Mouse (Mus musculus): ENCODE data around the gene 1700037H04Rik. TPM values are rescaled to one million over a fixed set of nuclear protein-coding genes. Genes with fewer than 3 reads are reported as not detected.

The 1700037H04Rik gene
- polyA plus RNA-seq, 1 experiment from 2014 or later = 92.2 TPM

DNA sequence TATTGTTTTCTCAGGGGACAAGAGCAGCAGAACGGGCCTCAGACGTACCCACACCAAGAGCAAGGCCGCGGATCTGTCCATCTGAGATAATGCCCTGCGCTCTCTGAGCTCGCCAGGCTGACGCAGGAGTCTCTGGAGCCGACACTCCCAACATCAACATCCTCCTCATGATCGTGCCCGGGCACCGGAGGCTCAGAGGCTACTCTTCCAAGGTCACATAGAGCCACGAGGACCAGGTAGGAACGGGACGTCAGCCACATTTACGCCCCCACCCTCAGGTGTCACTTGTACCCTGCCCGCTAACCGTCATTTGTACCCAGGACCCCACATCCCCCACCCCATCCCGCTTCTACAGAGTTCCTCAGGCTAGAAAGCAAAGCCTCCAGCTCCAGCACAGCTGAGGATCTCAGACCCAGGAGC lies 380 bp downstream of the 1700037H04Rik start:
- Histone ChIP-seq H3K9me3 (no peaks in the 10 kb centered on the region), H3K4me2 (replicated peaks) (peak overlapping the region; percentile 79), H3K27me3 (no peaks in the 10 kb centered on the region), H3K27ac (peak overlapping the region; percentile 97), H3K4me3 (replicated peaks) (peak overlapping the region; percentile 68), H3K9ac (replicated peaks) (peak overlapping the region; percentile 83), H3K36me3 (peaks cover 8% of the 10 kb centered on the region; the same call in 1 of the 2 replicates), H3K4me1 (replicated peaks) (peaks cover 44% of the 10 kb centered on the region)
- WGBS = under 1% methylated on average over 18 of the region's 18 CpGs
- peak; percentile 81 for ATAC-seq

DNA sequence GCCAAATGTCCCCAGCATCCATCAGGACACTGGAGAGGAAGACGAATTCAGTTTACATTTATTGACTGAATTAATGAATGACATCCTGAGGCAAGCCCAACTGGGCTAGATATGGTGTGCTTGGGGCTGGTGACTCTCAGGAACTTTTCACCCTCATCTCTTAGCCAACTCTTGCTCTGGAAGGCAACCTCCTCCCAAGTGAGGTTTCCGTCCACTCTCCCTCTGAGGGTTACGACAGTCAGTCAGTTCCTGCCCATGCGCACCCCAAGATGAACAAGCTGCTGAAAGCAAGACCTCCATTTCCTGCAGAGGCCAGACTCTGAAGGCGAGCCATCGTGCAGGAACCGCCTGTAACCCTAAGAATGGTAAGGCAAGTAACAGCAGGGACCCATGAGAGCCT lies 2.9 kb downstream of the 1700037H04Rik start:
- WGBS = 97% methylated on average over 7 of the region's 7 CpGs

DNA sequence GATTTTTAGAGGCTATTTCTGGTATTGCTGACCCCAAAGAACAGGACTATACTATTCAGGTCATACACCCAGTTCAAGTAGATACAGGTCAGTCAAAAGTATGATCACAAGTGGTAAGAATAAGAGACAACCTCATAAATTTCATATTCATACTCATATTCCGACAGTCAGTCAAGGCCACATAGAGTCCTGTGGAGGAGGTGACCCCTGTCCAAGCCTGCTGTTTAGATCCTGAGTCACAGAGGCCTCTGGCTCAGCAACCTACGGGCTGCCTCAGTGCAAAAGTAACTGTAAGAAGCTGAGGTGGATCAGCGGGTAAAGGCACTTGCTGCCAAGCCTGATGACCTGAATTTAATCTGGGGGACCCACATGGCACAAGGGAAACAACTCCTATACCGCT lies 5.8 kb downstream of the 1700037H04Rik start:
- no peak for ATAC-seq
- H3K4me3 ChIP-seq (replicated peaks) = no peak overlapping the region
- no peak overlapping the region for H3K9ac ChIP-seq (replicated peaks)
- no peak overlapping the region for H3K27ac ChIP-seq
- H3K27me3 ChIP-seq = no peaks in the 10 kb centered on the region
- 87% methylated on average over 4 of the region's 4 CpGs for WGBS
- no peak overlapping the region for H3K4me2 ChIP-seq (replicated peaks)
- H3K36me3 ChIP-seq = peaks cover 50% of the 10 kb centered on the region
- no peaks in the 10 kb centered on the region for H3K9me3 ChIP-seq
- peaks cover 33% of the 10 kb centered on the region for H3K4me1 ChIP-seq (replicated peaks)

More for the DNA sequence above, 2.9 kb downstream of the 1700037H04Rik start:
- Histone ChIP-seq H3K9ac (replicated peaks) (no peak overlapping the region), H3K4me3 (replicated peaks) (no peak overlapping the region), H3K4me2 (replicated peaks) (no peak overlapping the region; the same call in 1 of the 2 replicates), H3K27me3 (no peaks in the 10 kb centered on the region), H3K4me1 (replicated peaks) (peaks cover 44% of the 10 kb centered on the region), H3K36me3 (peaks cover 22% of the 10 kb centered on the region), H3K9me3 (no peaks in the 10 kb centered on the region), H3K27ac (no peak overlapping the region)
- no peak for ATAC-seq

DNA sequence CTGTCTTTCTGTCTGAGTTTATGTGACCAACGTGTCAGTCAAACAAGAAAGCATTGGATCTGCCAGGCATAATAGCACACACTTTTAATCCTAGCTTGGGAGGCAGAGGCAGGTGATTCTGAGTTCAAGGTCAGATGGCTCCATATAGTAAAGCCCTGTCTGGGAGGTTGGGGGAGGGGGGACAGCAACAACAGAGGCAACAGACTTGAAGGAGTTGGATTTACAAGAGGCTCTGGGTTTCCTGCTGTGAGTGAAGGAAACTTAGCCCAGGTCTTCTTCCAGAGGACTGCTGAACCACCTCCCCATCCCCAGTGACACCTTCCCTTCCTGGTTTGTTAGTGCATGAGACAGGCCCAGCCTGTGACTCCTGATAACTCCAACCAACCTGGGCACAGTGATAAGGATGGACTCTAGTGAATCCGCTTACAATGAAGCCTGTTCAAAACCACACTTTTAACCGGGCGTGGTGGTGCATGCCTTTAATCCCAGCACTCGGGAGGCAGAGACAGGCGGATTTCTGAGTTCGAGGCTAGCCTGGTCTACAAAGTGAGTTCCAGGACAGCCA lies 7.6 kb downstream of the 1700037H04Rik start:
- WGBS = 95% methylated on average over 7 of the region's 7 CpGs
- peaks cover 15% of the 10 kb centered on the region for H3K4me1 ChIP-seq (replicated peaks)
- no peak overlapping the region for H3K27ac ChIP-seq
- H3K36me3 ChIP-seq = peaks cover 68% of the 10 kb centered on the region
- no peak overlapping the region for H3K4me2 ChIP-seq (replicated peaks)
- no peak for ATAC-seq
- no peak overlapping the region for H3K4me3 ChIP-seq (replicated peaks)
- H3K9ac ChIP-seq (replicated peaks) = no peak overlapping the region
- H3K27me3 ChIP-seq = no peaks in the 10 kb centered on the region
- no peaks in the 10 kb centered on the region for H3K9me3 ChIP-seq

DNA sequence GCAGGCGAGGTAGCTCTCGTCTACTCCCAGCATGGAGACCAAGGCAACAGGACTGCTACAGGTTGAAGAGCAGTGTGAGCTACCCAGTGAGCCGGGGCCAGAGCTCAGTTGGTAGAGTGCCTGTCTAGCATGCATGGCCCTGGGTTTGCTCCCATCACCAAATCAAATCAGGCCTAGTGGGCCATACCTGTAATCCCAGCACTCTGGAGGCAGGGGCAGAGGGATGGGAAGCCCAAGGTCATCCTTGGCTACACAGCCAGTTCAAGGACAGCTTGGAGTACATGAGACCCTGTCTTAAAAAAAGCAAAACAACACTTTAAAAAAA lies 10.7 kb downstream of the 1700037H04Rik start:
- peaks cover 90% of the 10 kb centered on the region for H3K36me3 ChIP-seq
- no peak overlapping the region for H3K27ac ChIP-seq
- H3K4me2 ChIP-seq (replicated peaks) = no peak overlapping the region
- no peaks in the 10 kb centered on the region for H3K4me1 ChIP-seq (replicated peaks)
- WGBS = 90% methylated on average over 3 of the region's 3 CpGs
- no peaks in the 10 kb centered on the region for H3K9me3 ChIP-seq
- no peaks in the 10 kb centered on the region for H3K27me3 ChIP-seq
- no peak overlapping the region for H3K4me3 ChIP-seq (replicated peaks)
- no peak overlapping the region for H3K9ac ChIP-seq (replicated peaks)
- ATAC-seq = no peak

DNA sequence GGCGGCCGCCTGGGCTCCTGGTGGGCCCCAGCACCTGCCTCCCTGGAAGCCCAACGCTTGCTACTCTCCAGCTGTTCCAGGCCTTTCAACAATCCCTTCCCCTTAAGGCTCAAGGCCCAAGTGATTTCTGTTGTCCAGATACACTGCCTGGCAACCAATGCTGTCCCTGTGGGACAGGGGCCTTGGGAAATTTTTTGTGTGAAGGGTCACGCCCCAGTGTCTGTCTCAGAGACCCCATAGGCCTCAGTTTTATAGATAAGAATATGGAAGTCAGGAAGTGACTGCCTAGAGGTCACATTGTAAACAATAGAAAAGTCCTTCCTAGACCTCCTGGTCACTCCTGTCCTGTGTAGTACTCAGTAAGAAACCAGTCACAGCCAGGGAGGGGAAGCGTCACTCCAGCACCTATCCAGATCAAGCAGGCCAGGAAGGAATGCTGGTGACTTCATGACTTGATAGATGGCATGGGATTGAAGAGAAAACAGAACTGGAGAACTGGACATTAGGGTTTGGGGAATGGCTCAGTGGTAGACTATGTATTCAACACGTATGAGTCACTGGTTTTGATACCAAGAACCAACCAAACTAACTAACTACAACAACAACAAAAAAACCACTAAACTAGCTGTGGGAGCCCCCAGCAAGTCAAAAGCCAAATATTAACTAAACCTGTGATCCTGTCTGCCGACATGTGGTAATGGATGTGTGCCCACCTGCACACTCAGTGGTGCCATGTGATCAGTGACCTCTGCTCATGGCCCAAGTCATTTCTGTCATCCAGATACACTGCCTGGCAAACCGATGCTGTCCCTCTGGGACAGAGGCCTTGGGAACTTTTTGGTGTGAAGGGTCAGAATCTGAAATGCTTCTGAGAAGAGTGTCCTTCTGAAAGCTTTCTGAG lies 11.3 kb downstream of the 1700037H04Rik start:
- Histone ChIP-seq H3K27ac (no peak overlapping the region), H3K9ac (replicated peaks) (no peak overlapping the region), H3K9me3 (no peaks in the 10 kb centered on the region), H3K4me1 (replicated peaks) (no peaks in the 10 kb centered on the region), H3K4me2 (replicated peaks) (no peak overlapping the region), H3K36me3 (peaks cover 93% of the 10 kb centered on the region), H3K4me3 (replicated peaks) (no peak overlapping the region), H3K27me3 (no peaks in the 10 kb centered on the region)
- 89% methylated on average over 8 of the region's 8 CpGs for WGBS
- no peak for ATAC-seq

DNA sequence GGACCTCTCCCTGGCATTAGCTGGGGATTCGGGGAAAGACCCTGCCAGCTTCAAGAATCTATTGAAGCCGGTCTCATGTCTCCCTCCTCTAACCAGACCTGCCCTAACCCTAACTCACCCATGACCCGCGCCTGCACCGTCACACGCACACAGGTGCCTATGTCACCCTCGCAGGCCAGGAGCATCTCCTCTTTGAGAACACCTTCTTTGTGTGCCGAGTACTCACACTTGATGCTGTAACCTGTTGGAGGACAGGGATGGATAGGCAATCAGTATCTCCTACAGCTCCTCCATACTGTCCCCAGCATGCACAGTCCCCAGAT lies 12.9 kb downstream of the 1700037H04Rik start:
- 94% methylated on average over 8 of the region's 8 CpGs for WGBS
- no peak overlapping the region for H3K4me2 ChIP-seq (replicated peaks)

DNA sequence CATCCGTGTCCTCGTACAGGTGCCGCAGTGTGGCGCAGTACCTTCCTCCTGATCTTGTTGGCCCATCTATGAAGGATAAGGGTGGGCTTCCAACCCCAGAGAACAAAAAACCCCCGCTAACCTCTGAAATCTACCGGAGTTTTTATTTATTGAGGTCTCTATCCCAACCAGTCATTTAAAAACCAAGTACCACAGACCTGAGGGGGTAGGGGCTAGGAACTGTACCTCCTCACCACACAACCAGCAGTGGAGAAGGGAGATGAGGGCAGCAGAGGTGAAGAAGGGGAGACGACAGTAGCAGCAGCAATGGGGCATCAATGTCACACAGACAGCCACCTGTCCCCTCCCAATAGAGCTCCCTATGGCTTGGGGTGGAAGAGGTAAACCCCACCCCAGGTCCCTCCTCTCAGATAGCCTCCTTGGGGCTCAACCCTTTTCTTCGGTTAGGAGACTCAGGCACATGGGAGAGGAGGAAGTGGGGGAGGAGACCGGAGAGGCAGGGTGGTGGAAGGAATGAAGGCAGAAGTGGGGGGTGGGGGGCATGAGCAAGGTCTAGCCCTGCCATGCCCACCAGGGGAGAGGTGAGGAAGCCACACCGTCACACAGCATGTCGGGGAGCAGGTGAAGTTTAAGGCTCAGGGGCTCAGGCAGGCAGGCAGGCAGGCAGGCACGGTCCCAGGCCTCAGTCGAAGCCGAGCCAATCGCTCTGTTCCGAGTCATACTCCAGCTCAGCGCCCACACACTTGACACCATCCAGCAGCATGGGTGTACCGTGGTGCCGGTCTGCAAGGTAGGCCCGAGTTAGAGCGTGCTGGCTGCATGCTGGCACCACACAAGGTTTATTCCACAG lies 13.5 kb downstream of the 1700037H04Rik start:
- Histone ChIP-seq H3K4me3 (replicated peaks) (no peak overlapping the region), H3K9ac (replicated peaks) (no peak overlapping the region), H3K27ac (no peak overlapping the region), H3K27me3 (no peaks in the 10 kb centered on the region), H3K9me3 (no peaks in the 10 kb centered on the region), H3K4me1 (replicated peaks) (peaks cover 5% of the 10 kb centered on the region), H3K4me2 (replicated peaks) (no peak overlapping the region), H3K36me3 (peaks cover 79% of the 10 kb centered on the region)
- WGBS = 94% methylated on average over 21 of the region's 21 CpGs
- no peak for ATAC-seq

More for the DNA sequence above, 12.9 kb downstream of the 1700037H04Rik start:
- H3K4me3 ChIP-seq (replicated peaks) = no peak overlapping the region
- H3K4me1 ChIP-seq (replicated peaks) = peaks cover 5% of the 10 kb centered on the region
- H3K27me3 ChIP-seq = no peaks in the 10 kb centered on the region
- no peak overlapping the region for H3K9ac ChIP-seq (replicated peaks)
- H3K36me3 ChIP-seq = peaks cover 84% of the 10 kb centered on the region
- no peak for ATAC-seq
- H3K27ac ChIP-seq = no peak overlapping the region
- H3K9me3 ChIP-seq = no peaks in the 10 kb centered on the region

DNA sequence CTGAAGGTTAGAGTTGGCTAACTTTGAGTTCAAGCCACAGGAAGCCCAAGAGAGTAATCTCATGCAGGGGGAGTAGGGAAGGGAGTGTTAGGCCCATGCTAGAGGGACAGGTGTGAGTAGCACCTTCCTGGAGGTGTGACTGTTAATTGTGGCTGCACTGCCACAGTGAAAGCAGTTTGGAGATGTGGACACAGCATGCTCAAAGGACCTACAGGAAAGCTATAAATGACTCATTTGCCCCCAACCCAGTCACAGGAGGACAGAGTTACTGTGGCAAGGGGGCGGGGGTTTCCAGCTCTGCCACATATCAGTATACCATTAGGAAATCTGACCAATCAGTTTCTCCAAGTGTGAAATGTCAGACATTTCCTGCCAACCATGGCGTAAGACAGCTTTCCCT lies 14.3 kb downstream of the 1700037H04Rik start:
- 94% methylated on average over 2 of the region's 2 CpGs for WGBS
- Histone ChIP-seq H3K9me3 (no peaks in the 10 kb centered on the region), H3K4me1 (replicated peaks) (peaks cover 5% of the 10 kb centered on the region), H3K4me2 (replicated peaks) (no peak overlapping the region), H3K27ac (no peak overlapping the region), H3K27me3 (no peaks in the 10 kb centered on the region), H3K36me3 (peaks cover 70% of the 10 kb centered on the region), H3K4me3 (replicated peaks) (no peak overlapping the region), H3K9ac (replicated peaks) (no peak overlapping the region)
- ATAC-seq = no peak

DNA sequence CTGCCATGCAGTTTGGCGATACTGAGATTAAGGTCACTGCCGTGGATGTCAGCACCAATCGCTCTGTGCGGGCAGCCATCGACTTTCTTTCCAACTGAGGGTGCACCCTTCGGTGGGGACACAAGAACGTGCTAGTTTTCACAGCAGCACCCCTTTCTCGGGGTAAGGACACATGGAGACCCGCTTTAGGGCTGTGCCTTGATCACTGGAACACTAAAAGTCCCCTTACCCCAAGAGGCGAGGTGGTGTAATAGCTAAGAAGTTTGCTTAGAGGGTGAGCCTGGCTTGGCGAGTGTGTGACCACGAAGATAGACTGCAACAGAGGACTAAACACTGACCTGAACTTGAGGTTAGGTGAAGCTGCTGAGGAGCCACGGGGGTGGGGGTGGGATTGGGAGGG lies 14.8 kb downstream of the 1700037H04Rik start:
- Histone ChIP-seq H3K27me3 (no peaks in the 10 kb centered on the region), H3K9ac (replicated peaks) (no peak overlapping the region), H3K9me3 (no peaks in the 10 kb centered on the region), H3K4me3 (replicated peaks) (no peak overlapping the region), H3K4me1 (replicated peaks) (peaks cover 5% of the 10 kb centered on the region), H3K27ac (no peak overlapping the region), H3K36me3 (peaks cover 66% of the 10 kb centered on the region), H3K4me2 (replicated peaks) (no peak overlapping the region)
- ATAC-seq = no peak
- WGBS = 77% methylated on average over 13 of the region's 13 CpGs

DNA sequence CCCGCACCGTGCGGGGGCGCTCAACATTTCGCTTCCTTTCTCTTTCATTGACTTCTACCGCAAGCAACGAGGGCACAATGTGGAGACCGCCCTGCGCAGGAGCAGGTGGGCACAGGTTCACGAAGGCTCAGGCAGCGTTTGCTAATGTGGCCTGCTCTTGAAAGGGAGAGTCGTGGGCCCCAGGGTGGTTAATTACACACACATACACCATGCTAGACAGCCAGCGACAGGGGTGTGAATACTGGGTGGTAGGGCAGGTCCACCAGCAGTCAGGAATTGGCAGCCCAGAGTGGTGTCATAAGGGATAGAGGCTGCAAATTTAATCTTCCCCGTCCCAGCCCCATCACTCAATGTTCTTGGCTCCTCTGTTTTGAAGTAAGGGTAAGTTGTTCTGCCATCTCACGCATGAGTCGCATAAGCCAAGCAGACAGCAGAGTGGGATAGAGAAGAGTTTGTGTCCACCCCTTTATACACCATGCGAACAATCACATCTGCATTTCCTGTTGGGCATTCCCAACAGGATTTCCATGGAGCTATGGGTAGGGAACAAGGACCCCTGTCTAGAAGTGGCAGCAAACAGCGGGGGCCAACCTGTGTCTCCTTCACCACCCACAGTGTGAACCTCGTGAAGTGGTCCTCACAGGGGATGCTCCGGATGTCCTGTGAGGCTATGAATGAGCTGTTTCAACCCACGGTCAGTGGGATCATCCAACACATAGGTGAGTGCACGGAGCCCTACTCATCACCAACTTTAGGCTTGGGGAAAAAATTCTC lies 16.7 kb downstream of the 1700037H04Rik start:
- H3K9me3 ChIP-seq = no peaks in the 10 kb centered on the region
- 70% methylated on average over 22 of the region's 22 CpGs for WGBS
- H3K36me3 ChIP-seq = peaks cover 48% of the 10 kb centered on the region
- no peak overlapping the region for H3K9ac ChIP-seq (replicated peaks)
- no peak overlapping the region for H3K4me2 ChIP-seq (replicated peaks)
- peaks cover 5% of the 10 kb centered on the region for H3K4me1 ChIP-seq (replicated peaks)
- no peak for ATAC-seq
- H3K27me3 ChIP-seq = no peaks in the 10 kb centered on the region
- H3K4me3 ChIP-seq (replicated peaks) = no peak overlapping the region
- no peak overlapping the region for H3K27ac ChIP-seq

All from midbrain, embryonic 13.5 days (tissue).